9 mouse cellular contexts compared by ENCODE assay signal in the genomic region with DNA sequence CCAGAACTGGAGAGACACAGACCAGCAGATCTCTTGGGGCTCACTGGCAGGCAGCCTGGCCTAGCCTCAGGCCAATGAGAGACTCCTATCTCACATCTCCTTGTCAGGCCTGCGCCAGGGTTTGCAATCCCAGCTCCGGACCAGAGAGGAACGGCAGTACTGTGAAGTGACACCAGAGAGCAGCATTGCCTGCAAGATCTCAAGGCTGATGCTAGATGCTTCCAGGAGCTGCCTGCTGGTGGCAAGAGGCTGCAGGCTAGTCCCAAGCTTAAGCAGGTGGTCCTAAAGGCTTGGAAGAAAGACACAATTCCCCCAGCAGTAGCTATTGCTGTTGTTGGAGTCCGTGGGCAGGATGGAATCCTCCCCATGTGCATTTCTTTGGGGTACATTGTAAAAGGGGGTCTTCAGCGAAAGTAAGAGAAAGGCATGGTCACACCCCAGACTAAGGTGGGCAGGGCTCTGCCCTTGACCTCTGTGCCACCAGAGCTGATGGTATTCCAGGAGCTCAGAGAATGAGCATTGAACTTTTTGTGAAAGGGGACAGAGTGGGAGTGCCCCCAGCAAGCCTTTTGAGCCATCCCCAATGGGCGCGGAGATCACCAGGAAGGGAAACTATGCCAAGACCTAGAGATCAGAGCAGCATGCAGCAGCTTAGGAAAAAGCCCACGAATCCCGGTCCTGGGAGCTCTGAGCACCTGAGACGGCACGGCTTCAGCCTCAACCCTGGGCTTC. TPM values are rescaled to one million over a fixed set of nuclear protein-coding genes. Genes with fewer than 3 reads are reported as not detected.
DNase-seq lines count a peak whose midpoint lies in the region; ATAC-seq lines count a peak whose summit lies in the region.
"Had no signal": no experiment of that assay in that cellular context is flagged by ENCODE, and none has a peak within 500 bp of the region (broad histone marks: within the 10 kb centered on the region; RNA-seq: fewer than 3 reads in every experiment).

No protein-coding gene starts in this region.

- peaks cover 5% of the 10 kb centered on the region; the same call in 1 of the 2 replicates for H3K36me3 ChIP-seq in forebrain, embryonic 13.5 days (ENCODE audit: poor library complexity, severe bottlenecking)
- H3K36me3 ChIP-seq in midbrain, embryonic 10.5 days, result no peaks in the 10 kb centered on the region

- peak; percentile 81 for ATAC-seq in forebrain, embryonic 13.5 days
- no peak for ATAC-seq in erythroid progenitor cell, adult 5-6 weeks (replicated peaks; ENCODE audit: low FRiP score, poor library complexity, severe bottlenecking)

- H3K27me3 ChIP-seq in forebrain, embryonic 13.5 days, result no peaks in the 10 kb centered on the region
- H3K27me3 ChIP-seq in midbrain, embryonic 10.5 days (ENCODE audit: low read depth, poor library complexity, severe bottlenecking), result no peaks in the 10 kb centered on the region; the same call in 1 of the 2 replicates

- peaks cover 7% of the 10 kb centered on the region for H3K4me1 ChIP-seq in forebrain, embryonic 13.5 days
- peaks cover 7% of the 10 kb centered on the region for H3K4me1 ChIP-seq in midbrain, embryonic 10.5 days

- WGBS in forebrain, embryonic 13.5 days, result 58% methylated on average over 11 of the region's 11 CpGs
- WGBS in midbrain, embryonic 10.5 days, result 53% methylated on average over 11 of the region's 11 CpGs

- H3K27ac ChIP-seq in forebrain, embryonic 13.5 days, result no peak overlapping the region
- H3K27ac ChIP-seq in midbrain, embryonic 10.5 days (replicated peaks), result peak overlapping the region; percentile 38

- no peak overlapping the region for H3K9ac ChIP-seq in forebrain, embryonic 13.5 days

- peak; percentile 40 for DNase-seq in Muller cell, postnatal 12 days (ENCODE audit: inconsistent ontology term)
- DNase-seq in c-Kit-positive CD71-negative TER-119-negative erythroid progenitor cells, embryonic 14.5 days (ENCODE audit: low read depth), result peak; percentile 42
- peak; percentile 84 for DNase-seq in heart, postnatal 4 days
- DNase-seq in layer of hippocampus, postnatal 14 days (ENCODE audit: low spot score in 2 of 2), result peak; percentile 83 to 89
- DNase-seq in midbrain, embryonic 10.5 days (ENCODE audit: low spot score), result peak; percentile 77
- DNase-seq in right cerebral cortex, postnatal 4 days, result peak; percentile 83

- H3K4me3 ChIP-seq in forebrain, embryonic 13.5 days, result no peak overlapping the region
- no peak overlapping the region for H3K4me3 ChIP-seq in midbrain, embryonic 10.5 days
- H3K4me3 ChIP-seq: megakaryocyte, embryonic 14.5 days had no signal

- H3K9me3 ChIP-seq in forebrain, embryonic 13.5 days (replicated peaks), result 0 out of 2 replicates have a peak, but pooled peaks cover 8% of the 10 kb centered on the region
- peaks cover 10% of the 10 kb centered on the region for H3K9me3 ChIP-seq in midbrain, embryonic 10.5 days (replicated peaks)

- no peak overlapping the region for H3K4me2 ChIP-seq in forebrain, embryonic 13.5 days

RNA-seq across cellular contexts. Expression of gene Sfxn1, which starts 42.3 kb away (rescaled TPM):
- 79.4 and 83.0 TPM in 2 replicates for polyA plus RNA-seq in forebrain, embryonic 13.5 days (2015; fragmentation: Nextera tagmentation; extraction: Ambion mirVana)
- 10 to 100 TPM; 13.5 to 16.5 TPM for total RNA-seq in heart, postnatal 4 days (2021)
- total RNA-seq in layer of hippocampus, postnatal 14 days (2021), result 10 to 100 TPM; 52.3 to 52.9 TPM
- polyA plus RNA-seq in midbrain, embryonic 10.5 days (2016; fragmentation: Nextera tagmentation; extraction: Ambion mirVana), result 83.2 and 86.2 TPM in 2 replicates
- 30.6 and 39.8 TPM in 2 replicates for total RNA-seq in erythroid progenitor cell, adult 5-6 weeks (2015; ENCODE audit: low replicate concordance)
- total RNA-seq in erythroid progenitor cell, adult 5-6 weeks (2017; ENCODE audit: low replicate concordance), result 12.6 and 15.1 TPM in 2 replicates

RNA-seq across cellular contexts. Expression of gene Drd1, which starts 58.5 kb away (rescaled TPM):
- 3.4 and 4.1 TPM in 2 replicates for polyA plus RNA-seq in forebrain, embryonic 13.5 days (2015; fragmentation: Nextera tagmentation; extraction: Ambion mirVana)
- total RNA-seq in heart, postnatal 4 days (2021), result under 1 TPM; 0.16 to 0.33 TPM
- total RNA-seq in layer of hippocampus, postnatal 14 days (2021), result 1 to 10 TPM; 2.4 to 2.9 TPM
- polyA plus RNA-seq in midbrain, embryonic 10.5 days (2016; fragmentation: Nextera tagmentation; extraction: Ambion mirVana), result 0.26 and 0.52 TPM in 2 replicates
- not detected in 2 replicates for total RNA-seq in erythroid progenitor cell, adult 5-6 weeks (2015; ENCODE audit: low replicate concordance)
- not detected in 2 replicates for total RNA-seq in erythroid progenitor cell, adult 5-6 weeks (2017; ENCODE audit: low replicate concordance)
